Mouse (Mus musculus) MEL (cell line): ENCODE measurements at regions not wholly inside any gene's neighbourhood (a gene's known extent, or its start where the extent isn't known, plus 50 kb on each side); places are given as distances from the start of the nearest gene placed in this dataset.

Experiments used
- CTCF ChIP-seq, 3 experiments: IDR thresholded peaks in 2 of 3; conservative IDR thresholded peaks in 1 of 3; 2 replicates each; pipeline ENCODE4 v1.5.1; 2011 to 2012; ENCODE audit warnings: low read length in 3 of 3, low read depth in 2 of 3, mild to moderate bottlenecking in 2 of 3, improper control_type of control experiment in 1 of 3, inconsistent platforms in 1 of 3, mixed read lengths in 1 of 3, moderate library complexity in 1 of 3; ENCODE audit not compliant: control insufficient read depth in 1 of 3, insufficient read depth in 1 of 3, poor library complexity in 1 of 3, severe bottlenecking in 1 of 3
- GABPA ChIP-seq: IDR thresholded peaks from 2 replicates; pipeline ENCODE4 v1.6.1; 2012; ENCODE audit warnings: low read depth, mild to moderate bottlenecking, inconsistent platforms, low read length, improper control_type of control experiment, moderate library complexity
- HCFC1 ChIP-seq: IDR thresholded peaks from 2 replicates; pipeline ENCODE4 v1.6.1; 2012; ENCODE audit warnings: low read depth, mild to moderate bottlenecking, inconsistent platforms, low read length, improper control_type of control experiment, moderate library complexity
- MEF2A ChIP-seq: IDR thresholded peaks from 2 replicates; pipeline ENCODE4 v1.6.1; 2014; ENCODE audit warnings: low read depth, mild to moderate bottlenecking, inconsistent platforms, low read length, improper control_type of control experiment; ENCODE audit not compliant: poor library complexity, insufficient replicate concordance, severe bottlenecking; ENCODE audit errors: extremely low read depth
- POLR2A ChIP-seq, 2 experiments: IDR thresholded peaks; 2 replicates each; pipeline ENCODE4 v1.6.1; 2011 to 2012; ENCODE audit warnings: low read length in 2 of 2, mild to moderate bottlenecking in 2 of 2, control low read depth in 1 of 2, improper control_type of control experiment in 1 of 2, low read depth in 1 of 2, moderate library complexity in 1 of 2; ENCODE audit not compliant: control insufficient read depth in 1 of 2, insufficient read depth in 1 of 2, poor library complexity in 1 of 2
- ZNF384 ChIP-seq: IDR thresholded peaks from 2 replicates; pipeline ENCODE4 v1.6.1; 2012; ENCODE audit warnings: low read depth, mild to moderate bottlenecking, inconsistent platforms, low read length, improper control_type of control experiment

- TF ChIP-seq GABPA (no peak), MEF2A (no peak), HCFC1 (no peak), CTCF (IDR thresholded peaks at IDR 0.05 in 2 of 3, conservative IDR thresholded peaks at IDR 0.05 in 1 of 3; ENCODE audit: control insufficient read depth in 1 of 3, insufficient read depth in 1 of 3, low read depth in 2 of 3, low read length in 3 of 3, poor library complexity in 1 of 3, severe bottlenecking in 1 of 3) (no peak), POLR2A (IDR thresholded peaks at IDR 0.05; ENCODE audit: control insufficient read depth in 1 of 2, insufficient read depth in 1 of 2, low read depth in 1 of 2, low read length in 2 of 2, poor library complexity in 1 of 2) (no peak), ZNF384 (no peak)
These were observed 660.0 kb downstream of the Zfp619 start for GRCm38 (mm10) chr7:40177570-40177969.
